Mouse (Mus musculus) fat pad, adult 2 months (tissue): ENCODE results near the gene Fads3.

Experiments used
- DNase-seq: peaks from one replicate; pipeline ENCODE4 v3.0.0-alpha.2; 2011; ENCODE audit warnings: low read depth, low spot score; ENCODE audit errors: extremely low read depth

The Fads3 gene

GRCm38 (mm10) chr19:10066189-10066500 lies 24.8 kb downstream of the Fads3 start:
- no peak for DNase-seq

GRCm38 (mm10) chr19:10066502-10066901 lies 25.1 kb downstream of the Fads3 start:
- DNase-seq, result no peak

GRCm38 (mm10) chr19:10067701-10068100 lies 26.3 kb downstream of the Fads3 start:
- no peak for DNase-seq

GRCm38 (mm10) chr19:10070186-10070980 lies 29.0 kb downstream of the Fads3 start:
- no peak for DNase-seq

- peak; percentile 81 for DNase-seq
Measured at GRCm38 (mm10) chr19:10071166-10071565, 29.8 kb downstream of the Fads3 start.

GRCm38 (mm10) chr19:10071892-10072291 lies 30.5 kb downstream of the Fads3 start:
- DNase-seq, result no peak

GRCm38 (mm10) chr19:10073145-10073544 lies 31.8 kb downstream of the Fads3 start:
- no peak for DNase-seq

GRCm38 (mm10) chr19:10078392-10078791 lies 37.0 kb downstream of the Fads3 start:
- no peak for DNase-seq

- no peak for DNase-seq
Measured at GRCm38 (mm10) chr19:10080384-10080783, 39.0 kb downstream of the Fads3 start.

- no peak for DNase-seq
Measured at GRCm38 (mm10) chr19:10082105-10082504, 40.7 kb downstream of the Fads3 start.

- DNase-seq, result no peak
Measured at GRCm38 (mm10) chr19:10085454-10085853, 44.1 kb downstream of the Fads3 start.

GRCm38 (mm10) chr19:10086976-10087375 lies 45.6 kb downstream of the Fads3 start:
- DNase-seq, result no peak

- no peak for DNase-seq
Measured at GRCm38 (mm10) chr19:10093829-10094228, 52.5 kb downstream of the Fads3 start.

GRCm38 (mm10) chr19:10094695-10095094 lies 53.3 kb downstream of the Fads3 start:
- DNase-seq, result no peak

- peak; percentile 98 for DNase-seq
Measured at GRCm38 (mm10) chr19:10096371-10096876, 55.1 kb downstream of the Fads3 start.

GRCm38 (mm10) chr19:10097826-10098225 lies 56.5 kb downstream of the Fads3 start:
- no peak for DNase-seq

- DNase-seq, result no peak
Measured at GRCm38 (mm10) chr19:10100631-10101071, 59.3 kb downstream of the Fads3 start.

- no peak for DNase-seq
Measured at GRCm38 (mm10) chr19:10101341-10102053, 60.1 kb downstream of the Fads3 start, which contains the start of gene Fads2. Gene Fads2, minus strand, starts transcription at chr19:10101746.

GRCm38 (mm10) chr19:10102054-10102700 lies 60.8 kb downstream of the Fads3 start:
- DNase-seq, result peak; percentile 71

- DNase-seq, result no peak
Measured at GRCm38 (mm10) chr19:10104234-10104633, 62.9 kb downstream of the Fads3 start.

GRCm38 (mm10) chr19:10105034-10105493 lies 63.7 kb downstream of the Fads3 start:
- DNase-seq, result no peak
